Mouse (Mus musculus): Measurements from ENCODE around the gene Trim28. TPM values are rescaled to one million over a fixed set of nuclear protein-coding genes. Genes with fewer than 3 reads are reported as not detected.

Trim28 gene
- polyA plus RNA-seq, 1 experiment from 2014 or later = 273 TPM

- Histone ChIP-seq H3K9ac (replicated peaks) (peak overlapping the region; percentile 95), H3K9me3 (no peaks in the 10 kb centered on the region), H3K27ac (peak overlapping the region; percentile 98), H3K27me3 (peaks cover 17% of the 10 kb centered on the region), H3K4me2 (replicated peaks) (peak overlapping the region; percentile 81), H3K4me3 (replicated peaks) (peak overlapping the region; percentile 71), H3K4me1 (replicated peaks) (peaks cover 50% of the 10 kb centered on the region), H3K36me3 (peaks cover 24% of the 10 kb centered on the region)
- under 1% methylated on average over 25 of the region's 33 CpGs for WGBS
- ATAC-seq = 0 out of 2 replicates have a peak, but pooled peaks have one; percentile 4
These were observed 38.5 kb downstream of the Trim28 start for GRCm38 (mm10) chr7:13037366-13037765.

- Histone ChIP-seq H3K36me3 (peaks cover 17% of the 10 kb centered on the region), H3K27ac (peak within 1 kb of the TSS; percentile 98), H3K4me2 (replicated peaks) (peak within 1 kb of the TSS; percentile 81), H3K4me3 (replicated peaks) (peak within 1 kb of the TSS; percentile 71), H3K9ac (replicated peaks) (peak within 1 kb of the TSS; percentile 95), H3K9me3 (no peaks in the 10 kb centered on the region), H3K27me3 (peaks cover 24% of the 10 kb centered on the region), H3K4me1 (replicated peaks) (peaks cover 47% of the 10 kb centered on the region)
- ATAC-seq = peak; percentile 91
- WGBS = under 1% methylated on average over 61 of the region's 65 CpGs
These were observed 39.1 kb downstream of the Trim28 start, which contains the start of gene Ube2m for GRCm38 (mm10) chr7:13037901-13038555. Ube2m (minus strand) TSS chr7:13038275.

GRCm38 (mm10) chr7:13038621-13039169 lies 39.8 kb downstream of the Trim28 start:
- no peak for ATAC-seq

GRCm38 (mm10) chr7:13039181-13039580 lies 40.3 kb downstream of the Trim28 start:
- Histone ChIP-seq H3K27me3 (peaks cover 35% of the 10 kb centered on the region), H3K4me3 (replicated peaks) (peak overlapping the region; percentile 71; the same call in 1 of the 2 replicates), H3K4me2 (replicated peaks) (peak overlapping the region; percentile 81), H3K9me3 (no peaks in the 10 kb centered on the region), H3K27ac (no peak overlapping the region), H3K9ac (replicated peaks) (peak overlapping the region; percentile 95), H3K4me1 (replicated peaks) (peaks cover 47% of the 10 kb centered on the region), H3K36me3 (peaks cover 15% of the 10 kb centered on the region)
- 93% methylated on average over 1 of the region's 1 CpGs for WGBS
- ATAC-seq = no peak

More at GRCm38 (mm10) chr7:13038621-13039169, 39.8 kb downstream of the Trim28 start:
- Histone ChIP-seq H3K27me3 (peaks cover 30% of the 10 kb centered on the region), H3K4me3 (replicated peaks) (peak overlapping the region; percentile 71), H3K36me3 (peaks cover 15% of the 10 kb centered on the region), H3K27ac (peak overlapping the region; percentile 98), H3K4me1 (replicated peaks) (peaks cover 47% of the 10 kb centered on the region), H3K4me2 (replicated peaks) (peak overlapping the region; percentile 81), H3K9ac (replicated peaks) (peak overlapping the region; percentile 95), H3K9me3 (no peaks in the 10 kb centered on the region)
- whole genome bisulfite sequencing = 27% methylated on average over 15 of the region's 15 CpGs

GRCm38 (mm10) chr7:13041256-13041655 lies 42.3 kb downstream of the Trim28 start:
- ATAC-seq = no peak
- no peak overlapping the region for H3K4me2 ChIP-seq (replicated peaks)
- H3K36me3 ChIP-seq = peaks cover 3% of the 10 kb centered on the region
- 91% methylated on average over 1 of the region's 1 CpGs for WGBS
- H3K4me3 ChIP-seq (replicated peaks) = no peak overlapping the region
- no peak overlapping the region for H3K9ac ChIP-seq (replicated peaks)
- H3K4me1 ChIP-seq (replicated peaks) = peaks cover 36% of the 10 kb centered on the region
- no peaks in the 10 kb centered on the region for H3K9me3 ChIP-seq
- peaks cover 51% of the 10 kb centered on the region for H3K27me3 ChIP-seq
- H3K27ac ChIP-seq = no peak overlapping the region

GRCm38 (mm10) chr7:13042511-13042910 lies 43.6 kb downstream of the Trim28 start:
- no peaks in the 10 kb centered on the region for H3K36me3 ChIP-seq
- H3K4me3 ChIP-seq (replicated peaks) = no peak overlapping the region
- ATAC-seq = no peak
- H3K9ac ChIP-seq (replicated peaks) = no peak overlapping the region
- no peak overlapping the region for H3K27ac ChIP-seq
- peaks cover 51% of the 10 kb centered on the region for H3K27me3 ChIP-seq
- H3K4me1 ChIP-seq (replicated peaks) = peaks cover 27% of the 10 kb centered on the region
- WGBS = 80% methylated on average over 6 of the region's 6 CpGs
- H3K4me2 ChIP-seq (replicated peaks) = no peak overlapping the region
- no peaks in the 10 kb centered on the region for H3K9me3 ChIP-seq

- 39% methylated on average over 16 of the region's 16 CpGs for WGBS
- peak overlapping the region; percentile 83 for H3K9ac ChIP-seq (replicated peaks)
These were observed 44.2 kb downstream of the Trim28 start for GRCm38 (mm10) chr7:13043120-13043444.

GRCm38 (mm10) chr7:13043445-13044253 lies 44.7 kb downstream of the Trim28 start:
- H3K9me3 ChIP-seq = no peaks in the 10 kb centered on the region
- peaks cover 26% of the 10 kb centered on the region for H3K4me1 ChIP-seq (replicated peaks)
- H3K36me3 ChIP-seq = no peaks in the 10 kb centered on the region
- H3K27ac ChIP-seq = peak overlapping the region; percentile 68
- H3K4me3 ChIP-seq (replicated peaks) = peak overlapping the region; percentile 51
- peaks cover 51% of the 10 kb centered on the region for H3K27me3 ChIP-seq
- H3K9ac ChIP-seq (replicated peaks) = peak overlapping the region; percentile 83
- peak overlapping the region; percentile 91 for H3K4me2 ChIP-seq (replicated peaks)
- WGBS = 4% methylated on average over 88 of the region's 88 CpGs
- ATAC-seq = peak; percentile 65

More at GRCm38 (mm10) chr7:13043120-13043444, 44.2 kb downstream of the Trim28 start:
- Histone ChIP-seq H3K27me3 (peaks cover 51% of the 10 kb centered on the region), H3K36me3 (no peaks in the 10 kb centered on the region), H3K4me1 (replicated peaks) (peaks cover 27% of the 10 kb centered on the region), H3K4me2 (replicated peaks) (peak overlapping the region; percentile 91), H3K9me3 (no peaks in the 10 kb centered on the region), H3K27ac (no peak overlapping the region), H3K4me3 (replicated peaks) (peak overlapping the region; percentile 51)
- no peak for ATAC-seq

- Histone ChIP-seq H3K4me1 (replicated peaks) (peaks cover 20% of the 10 kb centered on the region), H3K4me3 (replicated peaks) (peak overlapping the region; percentile 51), H3K9me3 (no peaks in the 10 kb centered on the region), H3K27me3 (peaks cover 51% of the 10 kb centered on the region), H3K36me3 (no peaks in the 10 kb centered on the region), H3K4me2 (replicated peaks) (peak overlapping the region; percentile 91), H3K27ac (peak overlapping the region; percentile 68), H3K9ac (replicated peaks) (peak overlapping the region; percentile 83)
- WGBS = 3% methylated on average over 23 of the region's 23 CpGs
- peak; percentile 43 for ATAC-seq
These were observed 45.3 kb downstream of the Trim28 start for GRCm38 (mm10) chr7:13044254-13044625.

GRCm38 (mm10) chr7:13046084-13046483 lies 47.2 kb downstream of the Trim28 start:
- no peaks in the 10 kb centered on the region for H3K9me3 ChIP-seq
- no peak overlapping the region for H3K4me3 ChIP-seq (replicated peaks)
- peak; percentile 47 for ATAC-seq
- H3K9ac ChIP-seq (replicated peaks) = no peak overlapping the region
- peaks cover 17% of the 10 kb centered on the region for H3K4me1 ChIP-seq (replicated peaks)
- H3K4me2 ChIP-seq (replicated peaks) = no peak overlapping the region
- WGBS = 7% methylated on average over 2 of the region's 2 CpGs
- H3K27ac ChIP-seq = no peak overlapping the region
- H3K27me3 ChIP-seq = peaks cover 47% of the 10 kb centered on the region
- no peaks in the 10 kb centered on the region for H3K36me3 ChIP-seq

- H3K4me1 ChIP-seq (replicated peaks) = peaks cover 7% of the 10 kb centered on the region
- H3K4me2 ChIP-seq (replicated peaks) = no peak overlapping the region
- H3K36me3 ChIP-seq = peaks cover 4% of the 10 kb centered on the region; the same call in 1 of the 2 replicates
- no peak overlapping the region for H3K4me3 ChIP-seq (replicated peaks)
- no peaks in the 10 kb centered on the region for H3K9me3 ChIP-seq
- H3K9ac ChIP-seq (replicated peaks) = no peak overlapping the region
- no peak for ATAC-seq
- no peaks in the 10 kb centered on the region for H3K27me3 ChIP-seq
- H3K27ac ChIP-seq = no peak overlapping the region
- WGBS = 89% methylated on average over 13 of the region's 13 CpGs
These were observed 54.1 kb downstream of the Trim28 start for GRCm38 (mm10) chr7:13053001-13053400.

- no peak overlapping the region for H3K27ac ChIP-seq
- 0 out of 2 replicates have a peak, but pooled peaks have one; percentile 0 for ATAC-seq
These were observed 54.6 kb downstream of the Trim28 start for GRCm38 (mm10) chr7:13053501-13053900.

More at GRCm38 (mm10) chr7:13053501-13053900, 54.6 kb downstream of the Trim28 start:
- 84% methylated on average over 2 of the region's 2 CpGs for WGBS
- Histone ChIP-seq H3K4me2 (replicated peaks) (peak overlapping the region; percentile 54), H3K4me3 (replicated peaks) (peak overlapping the region; percentile 58), H3K4me1 (replicated peaks) (peaks cover 7% of the 10 kb centered on the region), H3K27me3 (no peaks in the 10 kb centered on the region), H3K36me3 (peaks cover 4% of the 10 kb centered on the region; the same call in 1 of the 2 replicates), H3K9me3 (no peaks in the 10 kb centered on the region), H3K9ac (replicated peaks) (no peak overlapping the region)
